Mouse (Mus musculus) lung, adult 2 months (tissue): ENCODE data around the gene Cc2d1b. TPM values are rescaled to one million over a fixed set of nuclear protein-coding genes. Genes with fewer than 3 reads are reported as not detected.

Source experiments
- DNase-seq: peaks from one replicate; pipeline ENCODE4 v3.0.0; 2022
- H3K4me1 ChIP-seq: fragments of 200-500 bp; 2 replicates; pipeline ENCODE4 v1.6.1; 2011; ENCODE audit warnings: low read length; ENCODE audit not compliant: control insufficient read depth, insufficient read depth
- H3K4me3 ChIP-seq: fragments of 200-500 bp; replicated peaks from 2 replicates; pipeline ENCODE3; 2011; ENCODE audit warnings: low read depth, mild to moderate bottlenecking, control low read depth, low read length; ENCODE audit errors: extremely low read depth
- CTCF ChIP-seq: fragments of 200-500 bp; IDR thresholded peaks from 2 replicates; pipeline ENCODE4 v1.5.1; 2011; ENCODE audit warnings: mild to moderate bottlenecking, low read length, control low read depth; ENCODE audit not compliant: insufficient read depth
- POLR2A ChIP-seq: fragments of 200-500 bp; IDR thresholded peaks from 2 replicates; pipeline ENCODE4 v1.6.1; 2011; ENCODE audit warnings: low read depth, mild to moderate bottlenecking, control low read depth, low read length, borderline replicate concordance; ENCODE audit errors: extremely low read depth
- WGBS: fragments of 180-500 bp; shearing (Covaris S2); methylation state at CpG from one replicate; pipeline ENCODE4 v1.1.7; 2018; 5-methylcytosine and 5-hydroxymethylcytosine counted together
- polyA plus RNA-seq: library from polyadenylated mRNA; depleted of rRNA; stranded (reverse); fragments of >200 nt; gene quantifications from 2 replicates; pipeline ENCODE4 v1.2.3, GENCODE M21; 2012; rRNA removed

Gene Cc2d1b
- polyA plus RNA-seq, 1 experiment: 31.8 TPM

DNA sequence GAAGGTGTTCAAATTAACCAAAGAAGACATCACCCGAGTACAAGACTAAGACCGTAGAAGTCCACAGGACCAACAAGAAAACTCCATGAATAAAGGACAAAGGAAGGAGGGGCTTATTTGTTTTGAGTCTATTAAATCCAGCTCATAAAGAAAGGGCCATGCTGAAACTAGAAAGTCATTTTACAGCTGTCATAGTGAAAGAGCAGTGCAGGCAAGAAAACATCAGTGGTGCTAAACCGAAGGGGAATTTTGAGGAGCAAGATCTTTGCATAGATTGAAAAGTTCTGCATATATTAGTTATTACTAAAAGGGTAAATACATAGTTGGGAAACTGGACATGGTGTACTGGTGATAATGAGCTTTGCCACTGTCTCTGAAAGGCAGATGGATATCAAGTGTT lies 18.0 kb downstream of the Cc2d1b start:
- TF ChIP-seq CTCF (no peak), POLR2A (no peak)
- Histone ChIP-seq H3K4me3 (no peak overlapping the region), H3K4me1 (peaks cover 4% of the 10 kb centered on the region; the same call in 1 of the 2 replicates)
- DNase-seq: no peak
- WGBS: 91% methylated on average over 3 of the region's 3 CpGs

DNA sequence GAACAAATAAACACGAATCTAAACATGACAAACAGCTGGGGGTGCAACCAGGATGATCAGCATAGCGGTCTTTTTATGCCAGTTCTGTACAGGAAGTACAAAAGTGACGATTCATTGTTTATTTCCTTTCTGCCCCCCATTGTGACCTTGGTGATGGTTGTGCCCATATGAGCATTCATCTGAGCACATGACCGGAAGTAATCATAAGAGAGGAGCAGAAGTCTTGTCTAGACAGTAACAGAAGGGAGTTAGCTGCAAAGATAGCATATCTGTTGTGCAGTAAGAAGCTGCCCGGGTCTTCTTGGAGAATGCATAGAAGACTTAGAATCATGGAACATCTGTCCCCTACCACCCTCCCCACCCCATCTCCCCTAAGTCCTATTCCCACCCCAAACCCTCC lies 19.0 kb downstream of the Cc2d1b start:
- Histone ChIP-seq H3K4me3 (no peak overlapping the region), H3K4me1 (peaks cover 4% of the 10 kb centered on the region; the same call in 1 of the 2 replicates)
- no peak for TF ChIP-seq CTCF
- no peak for TF ChIP-seq POLR2A
- DNase-seq: no peak
- 43% methylated on average over 5 of the region's 5 CpGs for WGBS

DNA sequence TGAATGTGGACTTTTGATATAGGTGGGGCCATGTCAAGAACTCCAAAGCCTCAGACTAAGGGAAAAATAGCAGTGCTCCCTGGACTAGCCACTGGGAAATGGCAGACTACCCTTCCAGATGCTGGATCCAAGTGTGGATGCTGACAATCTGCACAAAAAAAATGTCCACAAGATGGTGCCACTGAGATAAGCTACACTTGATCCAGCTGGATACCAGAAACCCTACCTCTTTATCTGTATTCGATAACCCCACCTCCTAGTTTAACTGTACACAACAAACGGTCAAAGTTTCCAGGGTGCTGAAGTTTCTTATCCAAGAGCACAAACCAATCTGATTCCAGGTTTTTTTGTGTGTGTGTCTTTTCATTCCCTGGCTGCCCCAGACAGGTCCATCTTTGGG lies 44.7 kb downstream of the Cc2d1b start:
- 46% methylated on average over 2 of the region's 2 CpGs for WGBS
- Histone ChIP-seq H3K4me1 (no peaks in the 10 kb centered on the region), H3K4me3 (no peak overlapping the region)
- DNase-seq: no peak
- TF ChIP-seq CTCF (no peak), POLR2A (no peak)

Other genes starting within 250 kb of the Cc2d1b start
- 0.95 and 2.8 TPM in 2 replicates for gene Shisal2a, start 236.6 kb upstream of the Cc2d1b start, polyA plus RNA-seq
- 26.3 and 26.5 TPM in 2 replicates for gene Gpx7, start 213.0 kb upstream of the Cc2d1b start, polyA plus RNA-seq
- gene Tut4, start 160.5 kb upstream of the Cc2d1b start, polyA plus RNA-seq: 31.3 and 35.0 TPM in 2 replicates
- gene Prpf38a, start 40.6 kb upstream of the Cc2d1b start, polyA plus RNA-seq: 2.9 and 6.0 TPM in 2 replicates
- gene Orc1, start 40.5 kb upstream of the Cc2d1b start, polyA plus RNA-seq: 0.09 and 0.21 TPM in 2 replicates
- 0.09 and 0.14 TPM in 2 replicates for gene 3110021N24Rik, start 99.7 kb downstream of the Cc2d1b start, polyA plus RNA-seq
- 4.8 and 7.0 TPM in 2 replicates for gene Zfyve9, start 160.9 kb downstream of the Cc2d1b start, polyA plus RNA-seq
- 10.1 and 12.8 TPM in 2 replicates for gene Btf3l4, start 213.7 kb downstream of the Cc2d1b start, polyA plus RNA-seq
- 15.0 and 22.2 TPM in 2 replicates for gene Txndc12, start 214.7 kb downstream of the Cc2d1b start, polyA plus RNA-seq
- 26.0 and 35.2 TPM in 2 replicates for gene Kti12, start 227.8 kb downstream of the Cc2d1b start, polyA plus RNA-seq
- gene A730015C16Rik, start 228.7 kb downstream of the Cc2d1b start, polyA plus RNA-seq: 0.21 and 0.49 TPM in 2 replicates